Mouse (Mus musculus) intestine, embryonic 14.5 days (tissue): ENCODE measurements around the gene Ccdc146. TPM values are rescaled to one million over a fixed set of nuclear protein-coding genes. Genes with fewer than 3 reads are reported as not detected.

Experiments used
- ATAC-seq: fragments of 200-750 bp; cut with Nextera tagmentation; replicated peaks from 2 replicates; pipeline ENCODE4 v1.8.0; 2017; ENCODE audit warnings: low read depth, moderate number of reproducible peaks, moderate TSS enrichment, moderate library complexity; ENCODE audit not compliant: low FRiP score, low TSS enrichment
- DNase-seq: peaks from one replicate; pipeline ENCODE4 v3.0.0-alpha.2; 2018; ENCODE audit warnings: low spot score
- H3K27ac ChIP-seq: fragments of 300-500 bp; sonication (generic); 2 replicates; pipeline ENCODE4 v1.5.1; 2014; ENCODE audit warnings: low read depth, mild to moderate bottlenecking, control low read depth
- H3K27me3 ChIP-seq: fragments of 300-500 bp; sonication (generic); replicated peaks from 2 replicates; pipeline ENCODE4 v1.6.1; 2014; ENCODE audit warnings: low read length, control low read depth; ENCODE audit not compliant: control insufficient read depth, insufficient read depth
- H3K36me3 ChIP-seq: fragments of 300-500 bp; sonication (generic); 2 replicates; pipeline ENCODE4 v1.6.1; 2014; ENCODE audit warnings: low read length, control low read depth; ENCODE audit not compliant: control insufficient read depth, insufficient read depth
- H3K4me1 ChIP-seq: fragments of 300-500 bp; sonication (generic); replicated peaks from 2 replicates; pipeline ENCODE4 v1.6.1; 2014; ENCODE audit warnings: low read length, control low read depth, mixed read lengths; ENCODE audit not compliant: control insufficient read depth, insufficient read depth
- H3K4me2 ChIP-seq: fragments of 300-500 bp; sonication (generic); 2 replicates; pipeline ENCODE4 v1.6.1; 2014; ENCODE audit warnings: low read length
- H3K4me3 ChIP-seq: fragments of 300-500 bp; sonication (generic); 2 replicates; pipeline ENCODE4 v1.5.1; 2014; ENCODE audit warnings: low read depth, low read length, control low read depth, mixed read lengths
- H3K9ac ChIP-seq: fragments of 300-500 bp; sonication (generic); 2 replicates; pipeline ENCODE4 v1.6.1; 2014; ENCODE audit warnings: mild to moderate bottlenecking, low read length
- H3K9me3 ChIP-seq: fragments of 300-500 bp; sonication (generic); 2 replicates; pipeline ENCODE4 v1.6.1; 2016; ENCODE audit warnings: low read length, control low read depth; ENCODE audit not compliant: control insufficient read depth
- WGBS: fragments of 180-500 bp; shearing (Covaris S2); extraction: QIAGEN DNeasy Blood & Tissue Kit; methylation state at CpG from one replicate; pipeline ENCODE4 v1.1.7; 2014; 5-methylcytosine and 5-hydroxymethylcytosine counted together
- polyA plus RNA-seq: library from polyadenylated mRNA; unstranded; fragments of >200 nt; fragmentation: Nextera tagmentation; extraction: Ambion mirVana; gene quantifications from 2 replicates; pipeline ENCODE4 v1.2.1, GENCODE M21; 2014

Ccdc146 gene
- polyA plus RNA-seq, 1 experiment from 2014 or later: 0.76 TPM

DNA sequence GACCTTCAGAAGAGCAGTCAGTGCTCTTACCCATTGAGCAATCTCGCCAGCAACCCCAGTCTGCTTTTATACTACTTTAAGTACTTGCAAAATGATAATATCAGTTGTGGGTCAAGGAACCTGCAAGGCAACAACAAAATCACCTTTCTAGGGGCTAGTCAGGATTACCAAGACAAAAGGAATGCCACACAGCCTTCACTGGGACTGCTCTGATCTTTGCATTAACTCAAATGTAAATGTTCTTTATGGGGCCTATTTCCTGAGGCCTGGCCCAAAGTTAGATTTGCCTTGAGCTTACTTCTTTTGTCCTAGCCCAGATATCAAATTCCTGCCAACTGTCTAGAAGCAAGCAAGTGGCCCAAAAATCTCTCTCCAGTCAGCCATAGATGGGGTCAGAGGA, 179.9 kb downstream of the Ccdc146 start:
- no peak overlapping the region for H3K4me3 ChIP-seq
- H3K27me3 ChIP-seq: no peaks in the 10 kb centered on the region
- no peak overlapping the region for H3K27ac ChIP-seq
- no peaks in the 10 kb centered on the region for H3K9me3 ChIP-seq
- no peak for ATAC-seq
- no peak for DNase-seq
- no peaks in the 10 kb centered on the region; the same call in 1 of the 2 replicates for H3K4me1 ChIP-seq
- no peak overlapping the region for H3K4me2 ChIP-seq
- no peak overlapping the region for H3K9ac ChIP-seq
- no peaks in the 10 kb centered on the region for H3K36me3 ChIP-seq
- WGBS: 91% methylated on average over 1 of the region's 1 CpGs

Other genes starting within 250 kb of the Ccdc146 start
- gene Gsap, start 238.4 kb downstream of the Ccdc146 start, polyA plus RNA-seq: 2.3 and 2.9 TPM in 2 replicates
- gene Fgl2, start 52.0 kb downstream of the Ccdc146 start, polyA plus RNA-seq: 8.1 and 8.6 TPM in 2 replicates
- gene Fam185a, start 281 bp upstream of the Ccdc146 start, polyA plus RNA-seq: 10.8 and 11.1 TPM in 2 replicates
- 40.2 and 42.5 TPM in 2 replicates for gene Lrrc17, start 118.9 kb upstream of the Ccdc146 start, polyA plus RNA-seq
- 0.23 and 0.35 TPM in 2 replicates for gene Fbxl13, start 221.0 kb upstream of the Ccdc146 start, polyA plus RNA-seq
- 52.3 and 56.8 TPM in 2 replicates for gene Armc10, start 221.1 kb upstream of the Ccdc146 start, polyA plus RNA-seq